Mouse (Mus musculus): ENCODE measurements at regions not wholly inside any gene's neighbourhood (a gene's known extent, or its start where the extent isn't known, plus 50 kb on each side); places are given as distances from the start of the nearest gene placed in this dataset.

DNA sequence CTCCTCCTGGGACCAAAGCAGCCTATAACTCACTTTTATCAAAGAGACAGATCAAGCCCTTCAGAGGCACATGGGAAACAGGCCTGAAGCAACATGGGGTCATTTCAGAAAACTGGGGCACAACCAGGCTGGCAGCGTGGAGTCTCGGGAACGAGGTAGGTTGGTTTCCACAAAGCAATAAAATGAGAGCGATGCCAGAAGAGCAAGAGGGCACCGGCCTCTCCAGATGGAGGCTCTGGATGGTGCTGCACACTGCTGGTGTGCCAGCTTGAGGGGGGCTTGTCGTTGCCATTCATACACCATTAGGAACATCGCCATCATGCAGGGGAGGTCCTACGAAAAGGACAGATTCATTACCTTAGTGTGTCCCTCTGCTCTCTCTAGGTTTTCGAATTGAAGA lies 630.6 kb downstream of the Diaph3 start:
- intact Hi-C loops (cut with DNase I), result no loop called here
- Histone ChIP-seq H3K27me3 (ENCODE audit: control insufficient read depth, insufficient read depth, low read length) (no peaks in the 10 kb centered on the region), H3K27ac (no peak overlapping the region), H3K79me2 (replicated peaks; ENCODE audit: control insufficient read depth, insufficient read depth, low read length) (no peaks in the 10 kb centered on the region), H3K9ac (ENCODE audit: low read depth, low read length) (no peak overlapping the region), H3K4me1 (ENCODE audit: control insufficient read depth, insufficient read depth, low read length) (no peaks in the 10 kb centered on the region), H3K36me3 (ENCODE audit: control insufficient read depth, insufficient read depth, low read length) (no peaks in the 10 kb centered on the region), H3K4me3 (no peak overlapping the region)
- TF ChIP-seq CTCF (IDR thresholded peaks at IDR 0.05) (no peak), EP300 (IDR thresholded peaks at IDR 0.05; ENCODE audit: insufficient read depth, low read depth, low read length) (no peak), POLR2A (IDR thresholded peaks at IDR 0.05; ENCODE audit: insufficient read depth, low read depth, low read length) (no peak)
- 94% methylated on average over 9 of the region's 9 CpGs for WGBS
- DNase-seq, result no peak

- Histone ChIP-seq H3K36me3 (ENCODE audit: control insufficient read depth, insufficient read depth, low read length) (no peaks in the 10 kb centered on the region), H3K27me3 (ENCODE audit: control insufficient read depth, insufficient read depth, low read length) (no peaks in the 10 kb centered on the region), H3K27ac (no peak overlapping the region), H3K4me1 (ENCODE audit: control insufficient read depth, insufficient read depth, low read length) (no peaks in the 10 kb centered on the region), H3K4me3 (no peak overlapping the region), H3K79me2 (replicated peaks; ENCODE audit: control insufficient read depth, insufficient read depth, low read length) (no peaks in the 10 kb centered on the region), H3K9ac (ENCODE audit: low read depth, low read length) (no peak overlapping the region)
- no peak for DNase-seq
- intact Hi-C loops (cut with DNase I), result no loop called here
- WGBS, result 79% methylated on average over 6 of the region's 6 CpGs
- no peak for TF ChIP-seq EP300 (IDR thresholded peaks at IDR 0.05; ENCODE audit: insufficient read depth, low read depth, low read length)
- no peak for TF ChIP-seq CTCF (IDR thresholded peaks at IDR 0.05)
- no peak for TF ChIP-seq POLR2A (IDR thresholded peaks at IDR 0.05; ENCODE audit: insufficient read depth, low read depth, low read length)
Observed at GRCm38 (mm10) chr14:86509686-86510085, 631.3 kb downstream of the Diaph3 start.

DNA sequence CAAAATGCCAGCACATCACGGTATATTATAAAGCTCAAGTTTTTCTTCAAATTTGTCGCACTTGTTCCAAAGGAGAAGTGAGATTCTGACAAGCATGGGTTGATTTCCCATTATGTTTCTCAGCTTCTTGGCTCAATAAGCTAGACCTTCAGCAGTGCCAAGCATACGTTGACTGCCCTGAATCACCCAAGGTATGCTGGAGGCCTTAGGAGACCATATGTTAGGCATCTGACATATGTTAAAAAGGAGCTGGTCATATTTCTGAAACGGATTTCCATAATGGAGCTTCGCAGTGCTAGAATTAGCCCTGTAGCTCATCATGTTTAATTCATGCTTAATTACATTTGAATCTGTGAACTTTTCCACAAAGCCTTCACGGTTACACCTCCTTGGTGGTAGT lies 634.7 kb downstream of the Diaph3 start:
- no peak overlapping the region for H3K27ac ChIP-seq
- WGBS, result 93% methylated on average over 6 of the region's 6 CpGs
- H3K9ac ChIP-seq (ENCODE audit: low read depth, low read length), result no peak overlapping the region
- no peak overlapping the region for H3K4me3 ChIP-seq
- H3K36me3 ChIP-seq (ENCODE audit: control insufficient read depth, insufficient read depth, low read length), result no peaks in the 10 kb centered on the region
- no peaks in the 10 kb centered on the region for H3K27me3 ChIP-seq (ENCODE audit: control insufficient read depth, insufficient read depth, low read length)
- TF ChIP-seq CTCF (IDR thresholded peaks at IDR 0.05), result no peak
- no peak for TF ChIP-seq EP300 (IDR thresholded peaks at IDR 0.05; ENCODE audit: insufficient read depth, low read depth, low read length)
- no peak for TF ChIP-seq POLR2A (IDR thresholded peaks at IDR 0.05; ENCODE audit: insufficient read depth, low read depth, low read length)
- intact Hi-C loops (cut with DNase I), result no loop called here
- no peaks in the 10 kb centered on the region for H3K79me2 ChIP-seq (replicated peaks; ENCODE audit: control insufficient read depth, insufficient read depth, low read length)
- H3K4me1 ChIP-seq (ENCODE audit: control insufficient read depth, insufficient read depth, low read length), result no peaks in the 10 kb centered on the region
- no peak for DNase-seq

GRCm38 (mm10) chr14:86490826-86491225 lies 650.2 kb downstream of the Diaph3 start:
- intact Hi-C loops (cut with DNase I), result no loop called here
- no peak for DNase-seq
- Histone ChIP-seq H3K36me3 (ENCODE audit: control insufficient read depth, insufficient read depth, low read length) (no peaks in the 10 kb centered on the region), H3K27me3 (ENCODE audit: control insufficient read depth, insufficient read depth, low read length) (no peaks in the 10 kb centered on the region), H3K9ac (ENCODE audit: low read depth, low read length) (no peak overlapping the region), H3K4me3 (no peak overlapping the region), H3K27ac (no peak overlapping the region), H3K4me1 (ENCODE audit: control insufficient read depth, insufficient read depth, low read length) (peaks cover 6% of the 10 kb centered on the region), H3K79me2 (replicated peaks; ENCODE audit: control insufficient read depth, insufficient read depth, low read length) (no peaks in the 10 kb centered on the region)
- WGBS, result 91% methylated on average over 4 of the region's 4 CpGs
- TF ChIP-seq CTCF (IDR thresholded peaks at IDR 0.05), result no peak
- TF ChIP-seq EP300 (IDR thresholded peaks at IDR 0.05; ENCODE audit: insufficient read depth, low read depth, low read length), result no peak
- TF ChIP-seq POLR2A (IDR thresholded peaks at IDR 0.05; ENCODE audit: insufficient read depth, low read depth, low read length), result no peak

- Histone ChIP-seq H3K4me1 (ENCODE audit: control insufficient read depth, insufficient read depth, low read length) (peaks cover 6% of the 10 kb centered on the region), H3K36me3 (ENCODE audit: control insufficient read depth, insufficient read depth, low read length) (no peaks in the 10 kb centered on the region), H3K4me3 (no peak overlapping the region), H3K9ac (ENCODE audit: low read depth, low read length) (no peak overlapping the region), H3K79me2 (replicated peaks; ENCODE audit: control insufficient read depth, insufficient read depth, low read length) (no peaks in the 10 kb centered on the region), H3K27me3 (ENCODE audit: control insufficient read depth, insufficient read depth, low read length) (no peaks in the 10 kb centered on the region), H3K27ac (peak overlapping the region; percentile 47; the same call in 1 of the 2 replicates)
- no peak for TF ChIP-seq POLR2A (IDR thresholded peaks at IDR 0.05; ENCODE audit: insufficient read depth, low read depth, low read length)
- TF ChIP-seq EP300 (IDR thresholded peaks at IDR 0.05; ENCODE audit: insufficient read depth, low read depth, low read length), result no peak
- TF ChIP-seq CTCF (IDR thresholded peaks at IDR 0.05), result no peak
- WGBS, result 44% methylated on average over 13 of the region's 13 CpGs
- intact Hi-C loops (cut with DNase I), result no loop called here
- DNase-seq, result peak in 1 of 2 experiments; percentile 21
Observed at GRCm38 (mm10) chr14:86489872-86490631, 651.0 kb downstream of the Diaph3 start.

DNA sequence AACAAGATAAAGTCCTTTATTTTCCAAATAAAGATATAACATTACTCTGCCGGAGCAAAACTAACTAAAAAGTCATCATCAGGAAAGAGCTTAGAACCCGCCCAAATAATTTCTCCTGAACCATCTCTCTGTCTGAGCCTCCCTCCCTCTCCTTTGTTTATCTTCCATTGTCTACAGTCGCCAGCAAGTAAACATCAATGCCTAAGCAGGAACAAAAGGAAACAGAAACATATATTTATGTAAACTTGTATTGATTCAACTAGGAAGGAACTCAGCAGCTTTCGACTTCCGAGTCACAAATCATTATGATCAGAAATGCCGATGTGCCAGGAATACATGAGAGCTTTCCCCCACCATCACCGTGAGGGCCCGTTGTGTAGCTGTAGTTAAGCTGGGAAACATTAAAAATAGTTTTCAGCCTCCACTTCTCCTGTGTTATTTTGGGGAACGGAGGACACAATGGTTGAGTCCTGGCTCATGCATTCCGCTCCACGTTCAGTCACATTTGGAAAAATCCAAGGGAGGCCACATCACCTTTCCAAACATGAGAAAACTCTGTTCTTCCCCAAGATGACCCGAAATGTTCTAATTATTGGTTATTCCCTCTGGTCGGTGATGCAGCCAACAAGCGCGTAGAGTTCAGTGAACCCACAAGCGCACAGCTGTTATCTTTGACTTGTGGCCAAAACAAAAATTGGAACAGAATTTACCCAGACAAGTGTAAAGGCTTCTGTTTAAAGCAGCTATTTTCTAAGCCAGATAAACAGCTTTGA lies 651.8 kb downstream of the Diaph3 start:
- intact Hi-C loops (cut with DNase I), result no loop called here
- Histone ChIP-seq H3K9ac (ENCODE audit: low read depth, low read length) (no peak overlapping the region), H3K27me3 (ENCODE audit: control insufficient read depth, insufficient read depth, low read length) (no peaks in the 10 kb centered on the region), H3K79me2 (replicated peaks; ENCODE audit: control insufficient read depth, insufficient read depth, low read length) (no peaks in the 10 kb centered on the region), H3K4me3 (no peak overlapping the region), H3K4me1 (ENCODE audit: control insufficient read depth, insufficient read depth, low read length) (peaks cover 9% of the 10 kb centered on the region), H3K27ac (peak overlapping the region; percentile 47; the same call in 1 of the 2 replicates), H3K36me3 (ENCODE audit: control insufficient read depth, insufficient read depth, low read length) (no peaks in the 10 kb centered on the region)
- 43% methylated on average over 16 of the region's 16 CpGs for whole genome bisulfite sequencing
- TF ChIP-seq POLR2A (IDR thresholded peaks at IDR 0.05; ENCODE audit: insufficient read depth, low read depth, low read length), result no peak
- no peak for TF ChIP-seq CTCF (IDR thresholded peaks at IDR 0.05)
- no peak for TF ChIP-seq EP300 (IDR thresholded peaks at IDR 0.05; ENCODE audit: insufficient read depth, low read depth, low read length)
- DNase-seq, result peak; percentile 47 to 55

All from heart, adult 2 months (tissue).